Mouse (Mus musculus): ENCODE measurements around the gene Snx15. TPM values are rescaled to one million over a fixed set of nuclear protein-coding genes. Genes with fewer than 3 reads are reported as not detected.
A peak's percentile ranks its signal among the peaks of the same experiment; 100 is the strongest.

Gene Snx15
- polyA plus RNA-seq, 1 experiment from 2014 or later: 65.4 TPM

DNA sequence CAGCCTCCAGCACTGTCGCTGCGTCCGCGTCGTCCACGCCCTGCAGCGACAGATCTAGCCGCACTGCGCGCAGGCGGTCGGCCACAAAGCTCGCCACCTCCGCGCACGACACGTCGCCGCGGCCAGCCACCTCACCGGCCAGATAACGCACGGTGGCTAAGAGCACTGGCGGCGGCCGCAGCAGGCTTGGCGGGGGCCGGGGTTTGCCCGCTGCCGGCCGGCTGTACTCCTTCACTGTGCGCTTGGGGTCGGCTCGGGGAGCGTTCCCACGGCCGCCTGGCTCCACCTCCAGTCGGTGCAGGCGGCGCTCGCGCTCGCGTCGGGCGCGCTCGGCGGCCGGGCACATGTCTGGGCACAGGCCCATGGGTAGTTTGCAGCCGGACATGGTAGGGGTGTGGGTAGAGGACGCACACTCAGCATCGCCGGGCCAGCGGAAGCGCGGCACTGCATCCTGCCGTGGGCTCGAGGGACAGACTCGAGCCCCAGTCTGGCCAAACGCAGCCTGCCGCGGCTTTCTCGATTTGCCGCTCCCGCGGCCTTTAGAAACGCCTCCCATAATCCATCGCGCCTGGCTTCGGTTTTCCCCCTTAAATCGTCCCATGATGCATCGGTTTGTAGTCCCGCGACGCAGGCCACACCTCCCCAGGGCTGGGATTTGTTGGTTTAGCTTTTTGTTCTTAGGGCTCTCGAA, 10.0 kb downstream of the Snx15 start, which contains the start of gene Sac3d1:
Sac3d1 (minus strand) TSS at position 665 of the 691 bp plus-strand sequence.
- Histone ChIP-seq H3K4me2 (peak within 1 kb of the TSS; percentile 83), H3K27me3 (no peaks in the 10 kb centered on the region), H3K36me3 (peaks cover 25% of the 10 kb centered on the region), H3K4me3 (peak within 1 kb of the TSS; percentile 87), H3K9me3 (no peaks in the 10 kb centered on the region), H3K4me1 (replicated peaks) (peaks cover 26% of the 10 kb centered on the region), H3K9ac (peak within 1 kb of the TSS; percentile 74), H3K27ac (replicated peaks) (peak within 1 kb of the TSS; percentile 92)
- WGBS: under 1% methylated on average over 77 of the region's 77 CpGs
- ATAC-seq (ENCODE audit: low FRiP score, low read depth): peak; percentile 93

DNA sequence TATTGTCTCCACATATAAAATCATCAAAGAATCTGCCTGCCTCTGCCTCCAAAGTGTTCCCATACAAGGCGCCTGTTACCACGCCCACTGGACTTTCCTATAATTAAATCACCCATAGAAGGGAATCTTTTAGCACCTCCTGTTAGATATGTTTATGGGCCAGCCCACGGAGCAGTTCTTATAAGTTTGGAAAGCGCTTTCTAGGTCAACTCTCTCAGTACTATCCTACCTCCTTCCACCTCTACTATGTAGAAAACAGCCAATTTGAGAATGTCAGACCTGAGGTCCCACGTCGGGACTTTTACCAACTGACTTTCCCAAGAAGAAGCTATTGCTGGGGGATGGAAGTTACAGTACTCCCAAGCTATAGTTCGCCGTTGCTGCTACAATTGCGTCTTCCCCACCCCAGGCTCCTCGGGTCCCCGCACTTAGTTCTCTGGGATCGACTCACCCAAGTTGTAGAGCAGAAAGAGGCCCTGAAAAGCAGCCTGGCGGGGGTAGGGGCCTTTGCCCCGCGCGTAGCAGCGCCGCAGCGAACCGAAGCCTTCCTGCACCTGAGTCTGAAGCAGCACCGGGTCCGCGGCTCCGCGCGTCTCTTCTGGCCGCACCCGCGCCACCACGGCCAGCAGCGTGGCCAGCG, 10.6 kb downstream of the Snx15 start:
- H3K27me3 ChIP-seq: no peaks in the 10 kb centered on the region
- peak overlapping the region; percentile 92 for H3K27ac ChIP-seq (replicated peaks)
- peak overlapping the region; percentile 83 for H3K4me2 ChIP-seq
- H3K9ac ChIP-seq: peak overlapping the region; percentile 74
- no peak; the same call in 1 of the 2 replicates for ATAC-seq (ENCODE audit: low FRiP score, low read depth)
- H3K9me3 ChIP-seq: no peaks in the 10 kb centered on the region
- peaks cover 26% of the 10 kb centered on the region for H3K4me1 ChIP-seq (replicated peaks)
- WGBS: 7% methylated on average over 32 of the region's 32 CpGs
- peaks cover 25% of the 10 kb centered on the region for H3K36me3 ChIP-seq
- peak overlapping the region; percentile 87 for H3K4me3 ChIP-seq

DNA sequence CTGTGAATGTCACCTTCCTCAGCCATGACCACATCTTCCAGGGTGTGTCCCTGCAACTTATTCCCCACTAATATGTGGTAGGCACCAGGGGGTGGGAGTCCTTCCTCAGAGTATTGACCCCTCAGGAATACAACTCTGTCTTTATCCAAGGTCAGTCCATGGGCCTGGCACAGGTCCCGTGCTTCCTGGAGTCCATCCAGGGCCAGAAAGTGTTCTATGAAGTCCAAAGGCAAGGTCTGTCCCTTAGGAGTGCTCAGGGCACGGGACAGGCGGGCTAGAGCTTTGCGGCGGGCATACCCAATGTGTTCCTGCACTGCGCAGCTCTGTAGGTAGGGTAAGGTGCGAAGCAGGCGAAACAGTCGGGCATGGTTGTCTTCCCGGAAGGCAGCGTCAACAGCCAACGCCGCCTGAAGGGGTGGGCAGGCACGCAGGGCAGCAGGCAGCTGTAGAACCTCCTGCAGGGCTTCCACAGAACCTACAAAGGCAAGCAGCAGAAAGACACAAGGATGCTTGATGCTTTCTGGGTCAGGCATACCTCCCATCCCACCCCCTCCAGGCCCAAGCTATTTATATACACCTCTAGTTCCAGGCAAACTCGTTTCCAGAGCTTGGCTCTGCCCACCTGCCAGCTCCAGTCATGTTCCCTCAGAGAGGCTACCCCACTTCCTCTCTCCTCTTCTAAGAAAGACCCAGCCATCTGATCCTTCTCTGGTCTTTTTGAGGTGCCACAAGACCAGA, 11.8 kb downstream of the Snx15 start:
- peaks cover 25% of the 10 kb centered on the region for H3K36me3 ChIP-seq
- no peaks in the 10 kb centered on the region for H3K27me3 ChIP-seq
- peak overlapping the region; percentile 83 for H3K4me2 ChIP-seq
- peak overlapping the region; percentile 87; the same call in 1 of the 2 replicates for H3K4me3 ChIP-seq
- H3K4me1 ChIP-seq (replicated peaks): peaks cover 26% of the 10 kb centered on the region
- H3K27ac ChIP-seq (replicated peaks): no peak overlapping the region
- WGBS: 92% methylated on average over 15 of the region's 15 CpGs
- ATAC-seq (ENCODE audit: low FRiP score, low read depth): no peak
- H3K9me3 ChIP-seq: no peaks in the 10 kb centered on the region
- H3K9ac ChIP-seq: 0 out of 2 replicates have a peak overlapping the region, but pooled peaks have one; percentile 74

DNA sequence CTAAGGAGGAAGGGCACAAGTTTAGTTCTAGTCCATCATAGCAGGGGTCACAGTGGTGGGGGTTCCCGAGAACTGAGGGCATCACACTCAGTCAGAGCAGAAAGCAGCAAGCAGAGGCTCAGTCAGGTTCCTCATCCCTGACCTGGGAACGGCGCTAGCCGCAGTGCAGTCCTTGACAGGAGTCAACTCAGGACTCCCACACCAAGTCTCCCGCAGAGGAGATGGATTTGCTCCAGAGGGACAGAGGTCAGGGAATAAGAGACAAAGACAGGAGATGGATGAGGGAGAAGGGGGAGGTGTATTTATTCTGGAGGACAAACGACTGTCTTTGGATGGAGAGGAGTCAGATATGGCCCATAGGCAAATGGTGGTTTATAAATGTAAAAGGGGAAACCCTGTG, 15.0 kb downstream of the Snx15 start:
- Histone ChIP-seq H3K9me3 (no peaks in the 10 kb centered on the region), H3K4me2 (no peak overlapping the region), H3K4me3 (no peak overlapping the region), H3K9ac (no peak overlapping the region), H3K4me1 (replicated peaks) (peaks cover 14% of the 10 kb centered on the region), H3K36me3 (peaks cover 25% of the 10 kb centered on the region), H3K27ac (replicated peaks) (no peak overlapping the region), H3K27me3 (no peaks in the 10 kb centered on the region)
- WGBS: 55% methylated on average over 6 of the region's 6 CpGs
- ATAC-seq (ENCODE audit: low FRiP score, low read depth): no peak

- Histone ChIP-seq H3K4me2 (no peak within 1 kb of the TSS), H3K4me3 (no peak within 1 kb of the TSS), H3K27ac (replicated peaks) (no peak within 1 kb of the TSS), H3K9ac (no peak within 1 kb of the TSS), H3K27me3 (no peaks in the 10 kb centered on the region), H3K36me3 (no peaks in the 10 kb centered on the region), H3K9me3 (no peaks in the 10 kb centered on the region), H3K4me1 (replicated peaks) (no peaks in the 10 kb centered on the region)
- WGBS: 89% methylated on average over 7 of the region's 7 CpGs
- no peak for ATAC-seq (ENCODE audit: low FRiP score, low read depth)
Observed at GRCm38 (mm10) chr19:6105586-6105985, 22.5 kb downstream of the Snx15 start, which contains the start of gene Naaladl1. Gene Naaladl1 (plus strand): TSS chr19:6105782.

DNA sequence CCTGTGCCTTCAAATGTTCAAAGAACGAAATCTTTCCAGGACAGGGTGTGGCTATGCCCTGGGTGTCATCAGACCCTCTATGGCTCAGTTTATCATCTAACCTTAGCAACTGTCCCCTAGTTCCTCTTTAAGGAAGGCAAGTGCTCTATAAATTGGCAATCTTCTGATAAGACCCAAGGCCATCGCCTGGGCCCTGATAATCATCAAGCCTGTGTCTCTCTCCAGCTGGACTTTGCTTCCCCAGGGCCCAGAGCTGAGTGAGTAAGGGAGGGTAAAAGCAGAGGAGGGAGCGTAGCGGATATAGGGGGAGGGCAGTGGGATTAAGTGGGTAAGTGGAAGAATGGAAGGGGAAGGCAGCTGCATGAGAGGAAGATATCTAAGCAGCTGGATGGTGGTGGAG, 23.6 kb downstream of the Snx15 start:
- H3K27me3 ChIP-seq: no peaks in the 10 kb centered on the region
- H3K4me3 ChIP-seq: no peak overlapping the region
- no peak overlapping the region for H3K4me2 ChIP-seq
- no peak overlapping the region for H3K9ac ChIP-seq
- 86% methylated on average over 4 of the region's 4 CpGs for WGBS
- no peak overlapping the region for H3K27ac ChIP-seq (replicated peaks)
- ATAC-seq (ENCODE audit: low FRiP score, low read depth): no peak
- H3K9me3 ChIP-seq: no peaks in the 10 kb centered on the region
- H3K36me3 ChIP-seq: no peaks in the 10 kb centered on the region
- H3K4me1 ChIP-seq (replicated peaks): no peaks in the 10 kb centered on the region

DNA sequence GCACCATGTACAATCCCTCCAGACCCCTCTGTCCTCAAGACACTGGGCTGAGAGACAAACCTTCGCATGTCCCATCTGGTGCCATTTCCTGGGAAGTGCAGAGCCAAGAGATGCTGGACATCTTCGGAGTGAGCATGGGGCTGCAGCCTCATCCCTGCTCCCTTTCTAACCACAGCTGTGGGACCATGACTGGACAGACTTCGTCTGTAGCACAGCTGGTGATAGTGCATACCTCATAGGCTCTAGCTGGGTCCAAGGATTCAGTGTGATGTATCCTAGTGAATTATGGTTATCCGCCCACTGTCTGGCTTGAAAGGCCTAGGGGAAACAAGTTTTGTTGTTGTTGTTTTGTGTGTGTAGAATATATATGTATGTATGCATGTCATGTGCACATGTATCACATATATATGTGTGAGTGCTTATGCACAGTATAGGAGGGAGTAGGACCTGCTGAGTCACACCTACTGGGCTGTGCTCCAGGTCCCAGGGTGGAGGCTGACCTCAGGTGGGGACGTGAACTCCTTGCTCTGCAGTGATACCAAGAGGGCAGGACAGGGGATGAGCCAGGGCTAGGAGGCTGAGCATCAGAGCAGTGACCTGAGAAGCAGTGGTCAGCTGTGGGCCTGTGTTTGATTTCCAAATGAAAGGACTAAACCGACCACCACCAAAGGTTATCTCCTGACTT, 25.8 kb downstream of the Snx15 start:
- Histone ChIP-seq H3K9ac (no peak overlapping the region), H3K4me3 (no peak overlapping the region), H3K4me2 (no peak overlapping the region), H3K9me3 (no peaks in the 10 kb centered on the region), H3K27ac (replicated peaks) (no peak overlapping the region), H3K4me1 (replicated peaks) (no peaks in the 10 kb centered on the region), H3K27me3 (no peaks in the 10 kb centered on the region), H3K36me3 (no peaks in the 10 kb centered on the region)
- 75% methylated on average over 6 of the region's 6 CpGs for WGBS
- no peak for ATAC-seq (ENCODE audit: low FRiP score, low read depth)

DNA sequence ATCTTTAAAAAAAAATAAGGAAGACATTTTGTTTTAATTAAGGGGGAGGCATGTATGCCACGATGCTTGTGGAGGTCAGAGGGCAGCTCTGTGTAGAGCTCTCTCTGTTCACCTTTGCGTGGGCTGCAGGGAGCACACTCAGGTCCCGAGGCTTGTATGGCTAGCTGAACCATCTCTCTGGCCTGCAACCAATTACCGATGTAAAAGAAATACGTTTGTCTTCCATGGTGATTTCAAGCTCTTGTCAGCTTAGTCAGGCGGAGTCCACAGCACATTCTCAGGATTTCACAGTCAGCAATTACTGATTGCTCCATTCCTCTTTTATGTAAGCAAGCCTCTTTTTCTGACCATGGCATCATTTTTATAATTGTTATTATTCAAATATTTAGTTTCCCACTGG, 26.9 kb downstream of the Snx15 start:
- H3K4me1 ChIP-seq (replicated peaks): no peaks in the 10 kb centered on the region
- ATAC-seq (ENCODE audit: low FRiP score, low read depth): no peak
- 61% methylated on average over 6 of the region's 6 CpGs for WGBS
- no peaks in the 10 kb centered on the region for H3K36me3 ChIP-seq
- no peak overlapping the region for H3K9ac ChIP-seq
- no peak overlapping the region for H3K4me2 ChIP-seq
- H3K27me3 ChIP-seq: no peaks in the 10 kb centered on the region
- no peaks in the 10 kb centered on the region for H3K9me3 ChIP-seq
- no peak overlapping the region for H3K4me3 ChIP-seq
- H3K27ac ChIP-seq (replicated peaks): no peak overlapping the region

DNA sequence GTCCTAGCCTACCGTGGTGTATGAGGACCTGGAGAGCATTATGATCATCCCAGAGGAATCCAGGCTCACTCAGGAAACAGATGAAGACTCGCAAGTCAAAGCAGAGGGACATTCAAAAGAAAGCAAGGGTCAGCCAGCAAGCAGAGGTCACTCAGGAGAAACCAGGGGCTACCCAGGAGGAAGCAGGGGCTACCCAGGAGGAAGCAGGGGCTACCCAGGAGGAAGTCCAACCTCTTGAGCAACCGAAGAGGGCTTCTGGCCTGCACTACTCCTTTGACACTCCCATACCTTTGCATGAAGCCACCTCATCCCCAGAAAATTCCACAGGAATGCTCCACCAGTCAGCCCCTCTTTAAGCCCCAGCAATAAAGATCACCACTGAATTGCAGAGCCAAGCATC, 30.3 kb downstream of the Snx15 start:
- Histone ChIP-seq H3K9ac (no peak overlapping the region), H3K36me3 (no peaks in the 10 kb centered on the region), H3K27ac (replicated peaks) (no peak overlapping the region), H3K9me3 (no peaks in the 10 kb centered on the region), H3K27me3 (no peaks in the 10 kb centered on the region), H3K4me3 (no peak overlapping the region), H3K4me1 (replicated peaks) (no peaks in the 10 kb centered on the region), H3K4me2 (no peak overlapping the region)
- 85% methylated on average over 3 of the region's 3 CpGs for WGBS
- ATAC-seq (ENCODE audit: low FRiP score, low read depth): no peak

DNA sequence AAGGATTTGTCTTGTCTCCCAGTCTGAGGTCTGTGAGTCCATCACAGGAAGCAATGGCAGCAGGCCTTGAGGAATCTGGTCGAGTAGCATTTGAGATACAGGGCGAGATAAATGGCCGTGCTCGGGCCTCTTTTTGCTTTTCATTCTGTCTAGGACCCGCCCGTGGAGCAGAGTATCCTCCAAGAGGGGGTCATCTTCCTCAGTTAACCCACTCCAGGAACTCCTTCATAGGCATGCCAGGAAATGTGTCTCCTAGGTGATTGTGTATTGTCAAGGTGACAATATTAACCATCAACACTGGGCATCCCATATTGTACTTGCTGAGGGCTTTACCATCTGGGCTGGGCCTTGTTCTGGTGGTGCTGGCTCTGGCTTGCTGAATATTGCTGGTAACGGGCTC, 34.0 kb downstream of the Snx15 start, which contains the start of gene AC131692.1:
AC131692.1 (plus strand) TSS at position 301 of the 400 bp plus-strand sequence.
- Histone ChIP-seq H3K4me3 (no peak within 1 kb of the TSS), H3K4me2 (no peak within 1 kb of the TSS), H3K9me3 (no peaks in the 10 kb centered on the region), H3K9ac (no peak within 1 kb of the TSS), H3K27ac (replicated peaks) (no peak within 1 kb of the TSS), H3K36me3 (no peaks in the 10 kb centered on the region), H3K27me3 (no peaks in the 10 kb centered on the region), H3K4me1 (replicated peaks) (no peaks in the 10 kb centered on the region)
- WGBS: 92% methylated on average over 7 of the region's 7 CpGs
- no peak for ATAC-seq (ENCODE audit: low FRiP score, low read depth)

GRCm38 (mm10) chr19:6088841-6089240, 39.3 kb downstream of the Snx15 start:
- 91% methylated on average over 13 of the region's 13 CpGs for WGBS
- H3K9me3 ChIP-seq: no peaks in the 10 kb centered on the region
- H3K36me3 ChIP-seq: no peaks in the 10 kb centered on the region
- H3K27me3 ChIP-seq: no peaks in the 10 kb centered on the region
- no peak overlapping the region for H3K4me3 ChIP-seq
- no peak overlapping the region for H3K9ac ChIP-seq
- no peak overlapping the region for H3K27ac ChIP-seq (replicated peaks)
- ATAC-seq (ENCODE audit: low FRiP score, low read depth): no peak
- peaks cover 14% of the 10 kb centered on the region for H3K4me1 ChIP-seq (replicated peaks)
- H3K4me2 ChIP-seq: no peak overlapping the region

Data from hindbrain, embryonic 15.5 days (tissue).